Mouse (Mus musculus): ENCODE data around the gene 2010111I01Rik. TPM values are rescaled to one million over a fixed set of nuclear protein-coding genes. Genes with fewer than 3 reads are reported as not detected.

2010111I01Rik gene
- total and polyA plus RNA-seq, 2 experiments = 40.8 to 78.1 TPM

GRCm38 (mm10) chr13:63290126-63290525 is 325.4 kb downstream of the 2010111I01Rik start:
- WGBS = 87% methylated on average over 4 of the region's 4 CpGs
- TF ChIP-seq POLR2A (IDR thresholded peaks at IDR 0.05; ENCODE audit: extremely low read depth, insufficient read depth, low read length) (no peak), CTCF (IDR thresholded peaks at IDR 0.05; ENCODE audit: low read depth, low read length) (no peak)
- peaks cover 15% of the 10 kb centered on the region for H3K79me2 ChIP-seq (ENCODE audit: control insufficient read depth, insufficient read depth, low read length)
- 0 out of 2 replicates have a peak overlapping the region, but pooled peaks have one; percentile 3 for H3K9ac ChIP-seq (ENCODE audit: low read depth, low read length)
- no peak overlapping the region for H3K4me3 ChIP-seq (ENCODE audit: insufficient read depth, low read depth, low read length)
- DNase-seq (ENCODE audit: extremely low read depth, low read depth, low spot score) = no peak
- H3K4me1 ChIP-seq (ENCODE audit: control insufficient read depth, insufficient read depth, low read length) = peaks cover 46% of the 10 kb centered on the region
- H3K36me3 ChIP-seq (ENCODE audit: control insufficient read depth, insufficient read depth, low read length) = peaks cover 25% of the 10 kb centered on the region
- H3K27ac ChIP-seq (replicated peaks; ENCODE audit: insufficient read depth, low read depth, low read length) = peak overlapping the region; percentile 81
- H3K27me3 ChIP-seq (ENCODE audit: control insufficient read depth, insufficient read depth, low read length) = no peaks in the 10 kb centered on the region

- Histone ChIP-seq H3K4me1 (ENCODE audit: control insufficient read depth, insufficient read depth, low read length) (peaks cover 46% of the 10 kb centered on the region), H3K27ac (replicated peaks; ENCODE audit: insufficient read depth, low read depth, low read length) (peak overlapping the region; percentile 81), H3K27me3 (ENCODE audit: control insufficient read depth, insufficient read depth, low read length) (no peaks in the 10 kb centered on the region), H3K9ac (ENCODE audit: low read depth, low read length) (peak overlapping the region; percentile 39; the same call in 1 of the 2 replicates), H3K36me3 (ENCODE audit: control insufficient read depth, insufficient read depth, low read length) (peaks cover 19% of the 10 kb centered on the region), H3K79me2 (ENCODE audit: control insufficient read depth, insufficient read depth, low read length) (peaks cover 14% of the 10 kb centered on the region), H3K4me3 (ENCODE audit: insufficient read depth, low read depth, low read length) (no peak overlapping the region)
- DNase-seq (ENCODE audit: extremely low read depth, low read depth, low spot score) = peak; percentile 92
- WGBS = 45% methylated on average over 6 of the region's 6 CpGs
- no peak for TF ChIP-seq CTCF (IDR thresholded peaks at IDR 0.05; ENCODE audit: low read depth, low read length)
Measured at GRCm38 (mm10) chr13:63291016-63291415, 326.3 kb downstream of the 2010111I01Rik start.

GRCm38 (mm10) chr13:63293647-63294046 is 329.0 kb downstream of the 2010111I01Rik start:
- DNase-seq (ENCODE audit: extremely low read depth, low read depth, low spot score) = no peak
- Histone ChIP-seq H3K27me3 (ENCODE audit: control insufficient read depth, insufficient read depth, low read length) (no peaks in the 10 kb centered on the region), H3K4me1 (ENCODE audit: control insufficient read depth, insufficient read depth, low read length) (peaks cover 45% of the 10 kb centered on the region), H3K36me3 (ENCODE audit: control insufficient read depth, insufficient read depth, low read length) (peaks cover 9% of the 10 kb centered on the region), H3K9ac (ENCODE audit: low read depth, low read length) (no peak overlapping the region; the same call in 1 of the 2 replicates), H3K4me3 (ENCODE audit: insufficient read depth, low read depth, low read length) (no peak overlapping the region), H3K27ac (replicated peaks; ENCODE audit: insufficient read depth, low read depth, low read length) (peak overlapping the region; percentile 43), H3K79me2 (ENCODE audit: control insufficient read depth, insufficient read depth, low read length) (0 out of 2 replicates have a peak, but pooled peaks cover 11% of the 10 kb centered on the region)
- TF ChIP-seq CTCF (IDR thresholded peaks at IDR 0.05; ENCODE audit: low read depth, low read length) (no peak), POLR2A (IDR thresholded peaks at IDR 0.05; ENCODE audit: extremely low read depth, insufficient read depth, low read length) (no peak)
- 86% methylated on average over 3 of the region's 3 CpGs for WGBS

- Histone ChIP-seq H3K79me2 (ENCODE audit: control insufficient read depth, insufficient read depth, low read length) (0 out of 2 replicates have a peak, but pooled peaks cover 13% of the 10 kb centered on the region), H3K27me3 (ENCODE audit: control insufficient read depth, insufficient read depth, low read length) (no peaks in the 10 kb centered on the region), H3K4me1 (ENCODE audit: control insufficient read depth, insufficient read depth, low read length) (peaks cover 38% of the 10 kb centered on the region), H3K9ac (ENCODE audit: low read depth, low read length) (no peak overlapping the region), H3K4me3 (ENCODE audit: insufficient read depth, low read depth, low read length) (no peak overlapping the region), H3K36me3 (ENCODE audit: control insufficient read depth, insufficient read depth, low read length) (peaks cover 15% of the 10 kb centered on the region), H3K27ac (replicated peaks; ENCODE audit: insufficient read depth, low read depth, low read length) (peak overlapping the region; percentile 43)
- 29% methylated on average over 15 of the region's 15 CpGs for WGBS
- no peak for TF ChIP-seq CTCF (IDR thresholded peaks at IDR 0.05; ENCODE audit: low read depth, low read length)
- TF ChIP-seq POLR2A (IDR thresholded peaks at IDR 0.05; ENCODE audit: extremely low read depth, insufficient read depth, low read length) = no peak
- DNase-seq (ENCODE audit: extremely low read depth, low read depth, low spot score) = peak; percentile 75
Measured at GRCm38 (mm10) chr13:63294359-63295193, 329.9 kb downstream of the 2010111I01Rik start.

DNA sequence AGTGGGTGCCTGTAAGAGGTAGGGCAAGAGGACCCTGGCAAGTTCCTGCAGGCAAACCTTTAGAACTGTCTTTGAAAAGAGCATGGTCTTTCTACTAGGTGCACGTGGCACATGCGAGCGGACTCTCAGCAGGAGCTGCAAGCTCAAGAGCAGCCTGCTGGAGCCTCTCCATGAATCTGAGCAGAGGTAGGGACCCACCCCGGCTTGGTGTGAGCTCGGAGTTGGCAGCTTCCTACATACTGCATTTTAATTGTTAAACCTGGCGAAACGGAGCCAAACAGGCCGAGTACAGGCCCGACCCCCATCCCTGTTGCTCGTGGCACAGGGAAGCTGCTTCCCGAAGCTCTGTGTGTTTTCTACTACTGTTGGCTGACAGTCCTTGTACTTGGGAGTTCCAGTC is 331.6 kb downstream of the 2010111I01Rik start:
- no peaks in the 10 kb centered on the region for H3K27me3 ChIP-seq (ENCODE audit: control insufficient read depth, insufficient read depth, low read length)
- DNase-seq (ENCODE audit: extremely low read depth, low read depth, low spot score) = no peak
- WGBS = 85% methylated on average over 11 of the region's 11 CpGs
- no peak for TF ChIP-seq CTCF (IDR thresholded peaks at IDR 0.05; ENCODE audit: low read depth, low read length)
- TF ChIP-seq POLR2A (IDR thresholded peaks at IDR 0.05; ENCODE audit: extremely low read depth, insufficient read depth, low read length) = no peak
- H3K79me2 ChIP-seq (ENCODE audit: control insufficient read depth, insufficient read depth, low read length) = 0 out of 2 replicates have a peak, but pooled peaks cover 7% of the 10 kb centered on the region
- peaks cover 27% of the 10 kb centered on the region for H3K36me3 ChIP-seq (ENCODE audit: control insufficient read depth, insufficient read depth, low read length)
- no peak overlapping the region for H3K27ac ChIP-seq (replicated peaks; ENCODE audit: insufficient read depth, low read depth, low read length)
- H3K9ac ChIP-seq (ENCODE audit: low read depth, low read length) = no peak overlapping the region
- H3K4me1 ChIP-seq (ENCODE audit: control insufficient read depth, insufficient read depth, low read length) = peaks cover 23% of the 10 kb centered on the region
- no peak overlapping the region for H3K4me3 ChIP-seq (ENCODE audit: insufficient read depth, low read depth, low read length)

- H3K36me3 ChIP-seq (ENCODE audit: control insufficient read depth, insufficient read depth, low read length) = peaks cover 32% of the 10 kb centered on the region
- 0 out of 2 replicates have a peak, but pooled peaks cover 4% of the 10 kb centered on the region for H3K79me2 ChIP-seq (ENCODE audit: control insufficient read depth, insufficient read depth, low read length)
- DNase-seq (ENCODE audit: extremely low read depth, low read depth, low spot score) = peak; percentile 77
- peaks cover 19% of the 10 kb centered on the region for H3K4me1 ChIP-seq (ENCODE audit: control insufficient read depth, insufficient read depth, low read length)
- no peak overlapping the region; the same call in 1 of the 2 replicates for H3K27ac ChIP-seq (replicated peaks; ENCODE audit: insufficient read depth, low read depth, low read length)
- H3K9ac ChIP-seq (ENCODE audit: low read depth, low read length) = no peak overlapping the region
- H3K4me3 ChIP-seq (ENCODE audit: insufficient read depth, low read depth, low read length) = no peak overlapping the region
- WGBS = 49% methylated on average over 2 of the region's 2 CpGs
- TF ChIP-seq CTCF (IDR thresholded peaks at IDR 0.05; ENCODE audit: low read depth, low read length) (no peak), POLR2A (IDR thresholded peaks at IDR 0.05; ENCODE audit: extremely low read depth, insufficient read depth, low read length) (no peak)
- H3K27me3 ChIP-seq (ENCODE audit: control insufficient read depth, insufficient read depth, low read length) = no peaks in the 10 kb centered on the region
Measured at GRCm38 (mm10) chr13:63297003-63297402, 332.3 kb downstream of the 2010111I01Rik start.
